Mouse (Mus musculus) megakaryocyte, embryonic 14.5 days (primary cell): Measurements from ENCODE around the gene Lyrm1.

Source experiments
- FLI1 ChIP-seq: IDR thresholded peaks from 2 replicates; pipeline ENCODE4 v1.6.1; 2012; ENCODE audit warnings: low read length, inconsistent platforms, mixed read lengths
- GATA1 ChIP-seq: IDR thresholded peaks from 3 replicates; pipeline ENCODE4 v1.6.1; 2012; ENCODE audit warnings: mixed read lengths, low read length, inconsistent platforms, borderline replicate concordance

- TF ChIP-seq GATA1 (no peak), FLI1 (no peak)
These were observed 23.5 kb upstream of the Lyrm1 start for GRCm38 (mm10) chr7:119872204-119872603.
